Mouse (Mus musculus) liver, adult 2 months (tissue): ENCODE measurements around the gene Cdk8.

ENCODE experiments used
- CTCF ChIP-seq: fragments of 200-500 bp; IDR thresholded peaks from 2 replicates; pipeline ENCODE4 v1.5.1; 2011; ENCODE audit warnings: low read depth, low read length, control low read depth
- POLR2A ChIP-seq: fragments of 200-500 bp; IDR thresholded peaks from 2 replicates; pipeline ENCODE4 v1.6.1; 2011; ENCODE audit warnings: low read length, control low read depth; ENCODE audit not compliant: insufficient read depth; ENCODE audit errors: extremely low read depth

DNA sequence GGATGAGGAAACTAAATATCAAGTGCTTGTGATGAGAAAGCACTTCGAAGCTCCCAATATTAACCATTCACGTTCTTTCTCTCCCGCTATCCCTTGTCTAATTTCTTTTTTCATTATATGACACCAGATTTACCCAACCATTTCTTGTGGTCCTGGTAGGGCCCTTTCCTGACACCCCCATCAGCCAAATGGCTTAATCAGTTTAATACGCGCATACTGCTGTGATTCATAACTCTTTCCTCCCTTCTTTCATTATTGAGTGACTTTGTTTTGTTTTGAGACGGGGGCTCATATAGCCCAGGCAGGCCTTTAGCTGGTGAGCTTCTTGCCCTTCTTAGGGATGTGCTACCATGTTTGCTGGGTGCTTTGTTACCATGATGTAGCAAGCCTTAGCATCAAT is 9.3 kb upstream of the Cdk8 start:
- TF ChIP-seq CTCF: no peak
- TF ChIP-seq POLR2A: no peak
